Comparison of ENCODE assay signal across 19 mouse cellular contexts in genomic region chr6:53560928-53561327, GRCm38 (mm10).
DNase-seq lines count a peak whose midpoint lies in the region; ATAC-seq lines count a peak whose summit lies in the region.
"Had no signal": no experiment of that assay in that cellular context is flagged by ENCODE, and none has a peak within 500 bp of the region (broad histone marks: within the 10 kb centered on the region; RNA-seq: fewer than 3 reads in every experiment).

No protein-coding gene starts in this region.

- H3K9me3 ChIP-seq in heart, embryonic 13.5 days = no peaks in the 10 kb centered on the region
- H3K9me3 ChIP-seq in heart, embryonic 11.5 days (replicated peaks; ENCODE audit: control insufficient read depth, low read length) = no peaks in the 10 kb centered on the region
- no peaks in the 10 kb centered on the region for H3K9me3 ChIP-seq in embryonic facial prominence, embryonic 12.5 days
- H3K9me3 ChIP-seq in forebrain, embryonic 10.5 days = no peaks in the 10 kb centered on the region
- H3K9me3 ChIP-seq: embryonic facial prominence, embryonic 15.5 days; forebrain, embryonic 15.5 days had no signal

- H3K27me3 ChIP-seq in heart, embryonic 13.5 days (replicated peaks) = no peaks in the 10 kb centered on the region
- H3K27me3 ChIP-seq in heart, embryonic 11.5 days (ENCODE audit: control insufficient read depth, insufficient read depth, low read length) = no peaks in the 10 kb centered on the region
- H3K27me3 ChIP-seq in embryonic facial prominence, embryonic 12.5 days = no peaks in the 10 kb centered on the region
- H3K27me3 ChIP-seq in forebrain, embryonic 10.5 days (ENCODE audit: poor library complexity, severe bottlenecking) = no peaks in the 10 kb centered on the region
- H3K27me3 ChIP-seq: embryonic facial prominence, embryonic 15.5 days; forebrain, embryonic 15.5 days had no signal

- 0 out of 2 replicates have a peak overlapping the region, but pooled peaks have one; percentile 54 for H3K9ac ChIP-seq in heart, embryonic 13.5 days
- H3K9ac ChIP-seq in heart, embryonic 11.5 days (ENCODE audit: low read depth, low read length) = no peak overlapping the region
- H3K9ac ChIP-seq in embryonic facial prominence, embryonic 12.5 days = no peak overlapping the region
- H3K9ac ChIP-seq: embryonic facial prominence, embryonic 15.5 days; forebrain, embryonic 15.5 days had no signal

- no peak for ATAC-seq in heart, embryonic 13.5 days (ENCODE audit: extremely low read depth, insufficient number of reproducible peaks, low FRiP score, low TSS enrichment)
- ATAC-seq in heart, embryonic 11.5 days (replicated peaks; ENCODE audit: insufficient number of reproducible peaks, low FRiP score, low TSS enrichment) = no peak
- no peak for ATAC-seq in embryonic facial prominence, embryonic 12.5 days (ENCODE audit: insufficient number of reproducible peaks, insufficient read depth, low FRiP score, low TSS enrichment)
- ATAC-seq: forebrain, embryonic 15.5 days; hindbrain, embryonic 16.5 days; inflammation-experienced regulatory T-cells, adult 6 months; intestine, postnatal 0 days had no signal

- H3K4me3 ChIP-seq in heart, embryonic 13.5 days = no peak overlapping the region
- H3K4me3 ChIP-seq in heart, embryonic 11.5 days (ENCODE audit: low read depth, low read length) = no peak overlapping the region
- H3K4me3 ChIP-seq in embryonic facial prominence, embryonic 12.5 days = no peak overlapping the region
- H3K4me3 ChIP-seq in forebrain, embryonic 10.5 days = no peak overlapping the region
- H3K4me3 ChIP-seq: embryonic facial prominence, embryonic 15.5 days; erythroblast, embryonic 14.5 days; forebrain, embryonic 15.5 days had no signal

- DNase-seq in right cerebral cortex, postnatal 14 days = peak; percentile 20
- DNase-seq in right cerebral cortex, postnatal 36 days (ENCODE audit: low spot score in 2 of 2) = no peak
- DNase-seq in telencephalon, adult 2 months (ENCODE audit: low read depth, low spot score) = peak; percentile 11
- DNase-seq in forebrain, embryonic 10.5 days (ENCODE audit: extremely low spot score, low spot score) = no peak
- DNase-seq: adrenal gland, adult 2 months; adrenal gland, postnatal 25 days; cerebellum, adult 8-10 months; cerebellum, postnatal 25 days; gastrocnemius, postnatal 14 days; heart, postnatal 36 days had no signal

- peaks cover 55% of the 10 kb centered on the region for H3K4me1 ChIP-seq in heart, embryonic 13.5 days
- H3K4me1 ChIP-seq in heart, embryonic 11.5 days (ENCODE audit: control insufficient read depth, insufficient read depth, low read length) = peaks cover 20% of the 10 kb centered on the region
- H3K4me1 ChIP-seq in embryonic facial prominence, embryonic 12.5 days = peaks cover 38% of the 10 kb centered on the region
- H3K4me1 ChIP-seq in forebrain, embryonic 10.5 days = peaks cover 8% of the 10 kb centered on the region

- H3K36me3 ChIP-seq in heart, embryonic 13.5 days = no peaks in the 10 kb centered on the region
- no peaks in the 10 kb centered on the region for H3K36me3 ChIP-seq in heart, embryonic 11.5 days (ENCODE audit: control insufficient read depth, insufficient read depth, low read length)
- H3K36me3 ChIP-seq in embryonic facial prominence, embryonic 12.5 days = no peaks in the 10 kb centered on the region
- no peaks in the 10 kb centered on the region for H3K36me3 ChIP-seq in forebrain, embryonic 10.5 days (replicated peaks)
- H3K36me3 ChIP-seq: embryonic facial prominence, embryonic 15.5 days; forebrain, embryonic 15.5 days had no signal

- WGBS in heart, embryonic 13.5 days = 44% methylated on average over 5 of the region's 5 CpGs
- WGBS in heart, embryonic 11.5 days (ENCODE audit: insufficient replicate concordance) = 68% methylated on average over 5 of the region's 5 CpGs
- WGBS in embryonic facial prominence, embryonic 12.5 days = 41% methylated on average over 5 of the region's 5 CpGs
- 79% methylated on average over 5 of the region's 5 CpGs for WGBS in forebrain, embryonic 10.5 days

- H3K4me2 ChIP-seq in heart, embryonic 13.5 days = no peak overlapping the region
- no peak overlapping the region for H3K4me2 ChIP-seq in heart, embryonic 11.5 days
- no peak overlapping the region for H3K4me2 ChIP-seq in embryonic facial prominence, embryonic 12.5 days (replicated peaks)
- H3K4me2 ChIP-seq: embryonic facial prominence, embryonic 15.5 days; forebrain, embryonic 15.5 days had no signal

- peak overlapping the region; percentile 45 for H3K27ac ChIP-seq in heart, embryonic 13.5 days (replicated peaks)
- no peak overlapping the region for H3K27ac ChIP-seq in heart, embryonic 11.5 days (ENCODE audit: low read depth, low read length)
- peak overlapping the region; percentile 26; the same call in 1 of the 2 replicates for H3K27ac ChIP-seq in embryonic facial prominence, embryonic 12.5 days
- no peak overlapping the region for H3K27ac ChIP-seq in forebrain, embryonic 10.5 days
- H3K27ac ChIP-seq: embryonic facial prominence, embryonic 15.5 days; forebrain, embryonic 15.5 days had no signal

Comparison
In these comparisons a context has a peak if more than half of its experiments do, and no peak if none do; other contexts are left out.
1. H3K27ac ChIP-seq: peak in heart, embryonic 13.5 days (single experiment) and embryonic facial prominence, embryonic 12.5 days (single experiment); none in heart, embryonic 11.5 days (single experiment) and forebrain, embryonic 10.5 days (single experiment).
2. DNase-seq: peak in right cerebral cortex, postnatal 14 days (single experiment) and telencephalon, adult 2 months (single experiment); none in right cerebral cortex, postnatal 36 days (0 of 2) and forebrain, embryonic 10.5 days (single experiment).